Mouse (Mus musculus): ENCODE results near the gene Zdhhc14.

DNA sequence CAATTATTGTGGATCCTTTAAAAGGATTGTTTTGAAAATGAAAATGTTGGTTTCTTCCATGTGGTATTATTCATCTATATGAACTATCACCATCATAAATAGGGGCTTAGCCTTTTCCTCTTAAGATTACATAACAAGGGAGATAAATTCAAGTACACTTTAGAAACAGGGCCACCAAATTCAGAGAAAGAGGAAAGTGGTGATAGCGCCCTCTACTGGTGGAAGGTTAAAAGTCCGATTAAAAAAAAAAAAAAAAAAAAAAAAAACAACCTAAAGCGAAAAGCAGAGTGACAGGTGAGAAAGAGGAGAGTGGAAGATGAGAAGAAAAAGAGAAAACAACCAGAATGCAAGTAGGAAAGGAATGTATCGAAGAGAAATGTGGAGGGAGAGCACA is 256.1 kb downstream of the Zdhhc14 start:
- no peak for TF ChIP-seq CTCF (IDR thresholded peaks at IDR 0.05; ENCODE audit: extremely low read depth, insufficient read length, insufficient replicate concordance, low read depth, low read length)
- TF ChIP-seq POLR2A (IDR thresholded peaks at IDR 0.05; ENCODE audit: low read depth, low read length) = no peak

Data from small intestine, adult 2 months (tissue).